Mouse (Mus musculus): ENCODE measurements at regions not wholly inside any gene's neighbourhood (a gene's known extent, or its start where the extent isn't known, plus 50 kb on each side); places are given as distances from the start of the nearest gene placed in this dataset.

DNA sequence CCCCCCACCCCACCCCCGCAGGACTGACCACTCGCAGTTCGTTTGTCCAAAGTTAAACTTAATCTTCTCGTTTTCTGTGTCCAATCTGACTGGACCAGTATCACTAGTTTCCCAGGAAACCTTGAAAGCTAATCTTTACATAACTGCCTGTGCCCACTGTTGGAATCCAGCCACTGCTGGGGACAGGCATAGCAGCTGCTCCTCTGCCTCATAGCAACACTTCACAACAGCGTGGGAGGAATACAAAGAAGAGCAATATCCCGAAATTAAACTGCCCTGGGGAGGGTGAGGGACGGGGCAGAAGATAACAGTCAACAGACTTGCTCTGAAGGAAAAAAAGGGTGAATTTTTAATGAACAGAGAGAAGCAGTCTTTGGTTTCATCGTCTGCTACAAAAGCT lies 456.8 kb downstream of the Kcnj2 start:
- no peak for TF ChIP-seq CTCF (IDR thresholded peaks at IDR 0.05; ENCODE audit: extremely low read depth, insufficient read depth, insufficient read length, insufficient replicate concordance)
- no peak for TF ChIP-seq POLR2A (IDR thresholded peaks at IDR 0.05; ENCODE audit: low read depth, low read length)

Data from spleen, adult 2 months (tissue).